In genomic region chr2:172320878-172321277, GRCm38 (mm10) we compare ENCODE assay signal across 8 mouse cellular contexts. TPM values are rescaled to one million over a fixed set of nuclear protein-coding genes. Genes with fewer than 3 reads are reported as not detected.
DNase-seq lines count a peak whose midpoint lies in the region; ATAC-seq lines count a peak whose summit lies in the region.

No protein-coding gene starts in this region.

- peak; percentile 69 for DNase-seq in gastrocnemius, postnatal 10 days
- no peak for DNase-seq in gastrocnemius, adult 18-20 months (ENCODE audit: low spot score)
- peak; percentile 10 to 57 for DNase-seq in urinary bladder, adult 18-20 months (ENCODE audit: low spot score in 2 of 2)
- DNase-seq in urinary bladder, adult 2 months (ENCODE audit: low spot score), result no peak
- peak; percentile 50 for DNase-seq in hindlimb bud, embryonic 11.5 days (ENCODE audit: extremely low spot score, low read depth, low spot score)
- peak; percentile 44 to 83 for DNase-seq in urinary bladder, postnatal 4 days (ENCODE audit: low spot score in 2 of 2)
- DNase-seq in MN1 (ENCODE audit: low spot score), result no peak

- ATAC-seq in megakaryocyte progenitor cell, adult 5-6 weeks (replicated peaks; ENCODE audit: poor library complexity), result peak; percentile 92

RNA-seq across cellular contexts. Expression of gene Fam210b, which starts 24.5 kb away (rescaled TPM):
- total RNA-seq in gastrocnemius, postnatal 10 days (2021), result 1 to 10 TPM; 3.2 to 3.3 TPM
- total RNA-seq in gastrocnemius, adult 18-20 months (2021), result 1 to 10 TPM; 5.3 to 6.1 TPM
- polyA plus RNA-seq in urinary bladder, adult 2 months (2012; rRNA removed), result 20.6 and 22.6 TPM in 2 replicates
- 3.5 and 4.1 TPM in 2 replicates for total RNA-seq in megakaryocyte progenitor cell, adult 5-6 weeks (2015)
- total RNA-seq in megakaryocyte progenitor cell, adult 5-6 weeks (2017), result 2.2 and 2.4 TPM in 2 replicates

RNA-seq across cellular contexts. Expression of gene Aurka, which starts 49.5 kb away (rescaled TPM):
- total RNA-seq in gastrocnemius, postnatal 10 days (2021), result 1 to 10 TPM; 6.0 to 7.0 TPM
- total RNA-seq in gastrocnemius, adult 18-20 months (2021), result 10 to 100 TPM in 1 of 2 experiments, 1 to 10 TPM in 1; 7.5 to 15.0 TPM
- polyA plus RNA-seq in urinary bladder, adult 2 months (2012; rRNA removed), result 3.0 and 3.1 TPM in 2 replicates
- total RNA-seq in megakaryocyte progenitor cell, adult 5-6 weeks (2015), result 48.7 and 50.9 TPM in 2 replicates
- 86.9 and 90.2 TPM in 2 replicates for total RNA-seq in megakaryocyte progenitor cell, adult 5-6 weeks (2017)

RNA-seq across cellular contexts. Expression of gene Cstf1, which starts 49.6 kb away (rescaled TPM):
- 10 to 100 TPM; 15.8 to 22.2 TPM for total RNA-seq in gastrocnemius, postnatal 10 days (2021)
- total RNA-seq in gastrocnemius, adult 18-20 months (2021), result 10 to 100 TPM; 17.3 to 17.6 TPM
- 27.0 and 28.1 TPM in 2 replicates for polyA plus RNA-seq in urinary bladder, adult 2 months (2012; rRNA removed)
- 28.4 and 35.7 TPM in 2 replicates for total RNA-seq in megakaryocyte progenitor cell, adult 5-6 weeks (2015)
- 41.0 and 41.8 TPM in 2 replicates for total RNA-seq in megakaryocyte progenitor cell, adult 5-6 weeks (2017)

Comparison
In these comparisons a context has a peak if more than half of its experiments do, and no peak if none do; other contexts are left out.
1. DNase-seq: peak in gastrocnemius, postnatal 10 days (single experiment), urinary bladder, adult 18-20 months (2 of 2), hindlimb bud, embryonic 11.5 days (single experiment) and urinary bladder, postnatal 4 days (2 of 2); none in gastrocnemius, adult 18-20 months (single experiment), urinary bladder, adult 2 months (single experiment) and MN1 (single experiment).